Mouse (Mus musculus): ENCODE measurements at regions not wholly inside any gene's neighbourhood (a gene's known extent, or its start where the extent isn't known, plus 50 kb on each side); places are given as distances from the start of the nearest gene placed in this dataset.

DNA sequence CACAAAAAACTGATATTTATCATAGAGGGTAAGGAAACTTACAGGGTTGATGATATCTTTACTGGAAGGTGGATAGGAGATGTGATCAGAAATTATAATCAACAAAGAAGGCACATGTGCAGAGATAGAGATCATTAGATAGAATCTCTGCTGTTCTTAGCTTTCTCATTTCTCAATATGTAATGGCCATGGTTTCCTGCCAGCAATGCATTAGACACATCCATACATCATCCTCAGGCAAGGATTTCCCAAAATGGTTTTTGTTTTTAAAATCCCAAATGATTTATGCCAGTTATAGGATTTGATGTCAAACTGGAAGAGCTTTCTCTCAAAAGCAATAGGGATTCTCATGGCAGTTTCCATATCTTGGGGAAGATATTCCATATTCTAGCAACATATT, 52.0 kb upstream of the C030005K15Rik start:
- DNase-seq (ENCODE audit: low spot score in 2 of 2) = no peak

DNA sequence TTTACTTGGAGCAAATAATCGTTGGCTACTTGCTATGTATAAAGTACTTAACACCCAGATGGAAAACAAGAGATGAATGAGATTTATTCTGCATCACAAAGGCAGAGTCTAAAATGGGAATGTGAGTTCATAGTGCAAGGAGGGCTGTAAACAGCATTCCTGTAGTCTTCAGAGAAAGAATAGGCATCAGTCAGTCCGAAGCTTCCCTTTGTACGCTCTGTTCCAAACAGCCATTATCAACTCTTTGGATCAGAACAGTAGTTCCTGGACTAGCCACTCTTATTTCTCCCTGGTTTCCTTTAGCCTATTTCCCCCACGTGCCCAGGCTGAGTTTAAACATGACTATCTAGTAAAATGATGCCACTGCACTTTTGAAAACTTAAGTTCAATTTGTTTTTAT, 52.8 kb upstream of the C030005K15Rik start:
- no peak for DNase-seq (ENCODE audit: low spot score in 2 of 2)

DNA sequence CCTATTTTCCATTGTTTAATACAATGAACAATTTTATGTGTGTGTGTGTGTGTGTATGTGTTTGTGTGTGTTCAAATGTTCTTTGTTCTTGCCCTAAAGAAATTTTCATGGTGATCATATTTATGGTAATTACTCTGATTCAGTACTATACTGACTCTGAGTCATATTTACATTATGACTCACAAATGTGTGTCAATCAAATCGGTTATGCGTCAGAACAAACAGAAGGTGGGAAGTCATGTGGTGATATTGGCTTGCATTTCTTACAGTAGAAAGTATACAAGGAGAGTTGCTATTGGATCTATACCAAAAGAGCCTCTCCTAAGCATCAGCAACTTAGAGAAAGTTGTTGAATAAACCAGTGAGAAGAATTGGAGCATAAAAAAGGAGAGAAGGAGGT, 67.2 kb upstream of the C030005K15Rik start:
- no peak for DNase-seq (ENCODE audit: low spot score in 2 of 2)

DNA sequence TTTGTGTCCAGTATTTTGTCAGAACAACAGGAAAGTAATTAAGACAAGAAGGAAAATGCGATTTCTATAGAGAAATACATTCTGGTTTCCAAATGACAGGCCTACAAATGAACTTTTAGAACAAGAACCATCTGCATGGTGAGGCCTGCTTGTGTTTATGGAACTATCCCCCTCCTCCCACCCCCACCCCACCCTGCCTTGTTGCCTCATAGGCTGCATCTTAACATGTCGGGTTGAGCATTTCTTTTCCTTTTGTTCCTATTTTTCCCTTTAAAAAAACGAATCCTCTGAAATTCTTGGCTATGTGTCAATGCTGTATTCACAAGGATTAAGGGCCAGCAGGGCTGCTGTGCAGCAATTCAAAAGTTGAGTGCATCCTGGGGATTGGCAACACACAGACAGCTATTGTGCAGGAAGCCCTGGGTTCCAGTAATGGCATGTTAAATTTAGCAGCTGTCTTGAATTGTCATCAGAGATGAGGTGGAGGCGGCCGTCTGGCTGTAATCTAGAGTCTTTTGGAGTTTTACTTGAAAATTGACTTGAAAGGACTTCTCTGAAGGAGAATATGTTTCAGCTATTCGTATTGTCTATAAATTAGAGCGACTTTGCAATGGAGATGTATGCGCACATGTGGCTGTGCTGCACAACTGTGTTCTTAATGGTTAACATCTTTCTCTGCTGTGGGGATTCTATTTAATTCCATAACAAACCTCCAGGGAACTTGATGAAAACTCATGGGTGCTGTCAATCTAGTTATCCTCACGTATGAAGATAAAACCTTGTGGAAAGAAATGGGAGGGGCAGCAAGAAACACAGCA, 75.1 kb upstream of the C030005K15Rik start:
- no peak for DNase-seq (ENCODE audit: low spot score in 2 of 2)

DNA sequence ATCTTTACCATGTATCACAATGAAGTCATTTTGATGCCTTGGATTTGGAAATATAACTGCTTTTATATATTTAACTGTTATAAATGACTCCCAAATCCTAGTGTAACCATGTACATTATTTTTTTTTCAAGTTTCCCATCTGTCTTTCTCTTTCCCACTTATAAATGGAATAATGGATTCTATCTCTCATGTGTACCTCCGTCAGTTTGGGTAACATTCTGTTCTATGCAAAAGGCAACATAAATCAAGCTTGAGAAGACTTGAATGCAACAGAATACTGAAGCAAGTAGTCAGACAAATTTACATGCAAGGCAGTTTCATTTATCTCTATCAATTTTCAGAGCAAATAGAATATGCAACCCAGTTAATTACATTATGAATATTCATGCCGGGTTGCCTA, 81.4 kb upstream of the C030005K15Rik start:
- no peak for DNase-seq (ENCODE audit: low spot score in 2 of 2)

DNA sequence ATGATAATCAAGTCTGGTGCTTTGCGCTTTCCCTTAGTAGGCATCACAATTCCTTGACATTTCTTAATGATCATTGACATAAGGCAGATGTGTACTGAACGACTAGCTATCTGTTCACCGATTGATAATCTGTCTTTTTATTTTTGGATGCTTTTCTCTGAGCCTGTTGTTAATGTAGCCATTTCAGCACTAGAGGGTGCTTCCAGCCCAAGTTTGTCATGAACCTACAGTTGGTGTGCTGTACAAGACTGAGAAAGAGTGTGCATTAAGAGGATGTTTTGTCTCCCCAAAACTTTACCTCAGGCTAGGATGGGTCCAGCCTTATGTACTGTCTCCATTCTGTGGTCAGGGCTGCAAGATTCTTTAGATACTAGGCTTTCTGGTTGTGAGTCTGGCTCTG, 116.0 kb upstream of the C030005K15Rik start:
- DNase-seq (ENCODE audit: low spot score in 2 of 2) = no peak

DNA sequence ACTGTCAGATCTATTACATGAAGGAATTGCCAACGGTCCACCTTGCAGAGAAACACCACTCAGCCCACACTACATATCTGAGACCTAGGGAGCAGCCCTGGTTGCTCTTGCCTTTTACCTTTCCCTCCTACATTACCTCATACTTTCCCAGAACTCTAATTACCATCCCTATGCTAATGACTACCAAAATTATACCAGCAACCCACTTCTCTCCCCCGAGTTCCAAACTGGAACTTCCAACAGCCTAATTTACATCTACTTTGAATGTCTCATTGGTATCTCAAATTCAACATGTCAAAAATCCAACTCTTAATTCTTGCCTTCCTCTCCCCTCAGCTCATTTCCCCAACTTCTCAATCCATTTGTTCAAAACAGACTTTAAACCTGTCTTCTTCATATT, 124.9 kb upstream of the C030005K15Rik start:
- no peak for DNase-seq (ENCODE audit: low spot score in 2 of 2)

DNA sequence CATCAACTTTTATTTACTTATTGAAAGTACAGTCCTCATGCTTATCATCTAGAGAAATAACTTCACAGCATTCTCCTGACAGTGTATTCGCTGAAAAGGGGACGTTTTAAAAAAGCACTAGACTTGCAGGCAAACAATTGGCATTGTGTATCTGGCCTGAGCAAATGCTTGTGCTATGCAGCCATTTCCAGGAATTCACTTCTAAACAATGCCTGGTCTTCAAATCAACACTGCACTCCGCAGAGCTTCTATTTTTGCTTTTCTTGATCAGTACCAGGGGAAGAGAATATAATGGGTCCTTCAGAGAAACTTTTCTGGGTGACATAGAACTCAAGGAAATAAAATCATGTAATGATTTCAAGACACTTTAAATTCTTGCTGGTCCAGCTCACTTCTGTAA, 150.5 kb upstream of the C030005K15Rik start:
- DNase-seq (ENCODE audit: low spot score in 2 of 2) = no peak

DNA sequence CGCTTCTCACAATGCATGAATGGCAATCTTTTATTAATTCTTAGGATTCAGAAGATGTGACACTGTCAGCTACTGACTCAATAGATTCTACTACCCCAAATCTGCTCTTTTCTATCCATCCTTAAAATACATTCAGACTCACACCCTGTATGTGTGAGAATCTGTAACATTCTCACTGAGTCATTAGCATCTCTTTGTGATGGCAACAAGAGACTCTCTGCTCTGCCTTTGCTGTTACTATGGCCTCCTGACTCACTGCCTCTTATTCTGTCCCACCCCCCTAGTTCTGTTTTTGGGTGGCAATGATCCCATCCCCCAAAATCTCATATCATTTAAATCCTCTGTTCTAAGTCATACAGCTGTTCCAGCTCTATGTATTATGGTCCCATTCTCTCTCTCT, 159.5 kb upstream of the C030005K15Rik start:
- no peak for DNase-seq (ENCODE audit: low spot score in 2 of 2)

DNA sequence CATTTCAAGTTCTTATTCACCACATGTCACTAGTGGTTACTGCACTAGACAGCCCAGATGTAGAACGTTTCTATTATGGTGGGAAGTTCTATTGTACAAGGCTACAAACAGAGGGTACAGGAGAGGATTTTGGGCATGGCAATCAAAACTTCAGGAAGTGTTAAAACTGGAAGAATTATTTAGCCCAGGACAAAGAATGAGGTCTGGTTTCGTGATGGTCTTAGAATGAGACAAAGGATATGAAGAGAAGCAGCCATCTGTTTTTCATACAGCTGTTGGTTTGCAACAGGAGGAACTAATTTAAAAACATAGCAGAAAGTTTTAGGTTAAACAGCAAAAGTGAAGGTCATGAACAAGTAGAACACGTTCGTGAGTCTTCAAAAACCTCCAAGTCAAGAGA, 179.2 kb upstream of the C030005K15Rik start:
- DNase-seq (ENCODE audit: low spot score in 2 of 2) = no peak

DNA sequence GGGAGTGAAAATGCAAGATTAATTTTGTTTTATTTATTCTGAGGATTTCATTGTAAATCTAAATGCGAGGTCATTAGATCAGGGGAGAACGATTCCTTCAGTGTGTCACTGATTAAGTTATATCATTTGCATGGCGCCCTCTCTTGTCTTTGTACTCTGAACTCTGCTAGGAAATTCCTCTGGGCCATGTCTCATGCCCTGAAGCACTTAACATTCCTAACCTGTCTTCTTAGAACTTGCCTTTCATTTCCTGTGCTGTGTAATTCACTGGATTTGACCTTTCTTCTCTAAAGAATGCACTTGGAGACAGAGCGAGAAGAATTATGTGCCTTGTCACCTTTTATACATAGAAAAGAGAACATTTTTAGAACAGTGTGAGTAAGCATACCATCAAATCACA, 199.0 kb upstream of the C030005K15Rik start:
- DNase-seq (ENCODE audit: low spot score in 2 of 2) = no peak

DNA sequence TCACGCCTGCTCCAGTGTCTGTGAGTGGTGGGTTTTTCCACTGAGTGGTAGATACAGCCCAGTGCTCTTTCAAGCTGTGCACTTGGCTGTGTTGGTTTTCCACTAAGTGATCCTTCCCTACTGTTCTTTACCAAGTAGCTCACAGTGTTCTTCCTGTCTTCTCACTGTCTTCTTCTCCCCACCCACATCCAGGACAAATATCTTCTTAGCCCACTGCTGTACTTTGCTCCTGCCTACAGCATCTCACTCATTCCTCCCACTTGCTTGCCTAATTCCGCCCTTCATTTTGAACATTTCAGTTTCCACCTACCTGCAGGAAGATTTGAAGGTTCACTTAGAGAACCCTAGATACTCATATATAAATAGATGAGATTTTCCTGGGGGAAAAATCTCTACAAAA, 213.8 kb upstream of the C030005K15Rik start:
- DNase-seq (ENCODE audit: low spot score in 2 of 2) = no peak

DNA sequence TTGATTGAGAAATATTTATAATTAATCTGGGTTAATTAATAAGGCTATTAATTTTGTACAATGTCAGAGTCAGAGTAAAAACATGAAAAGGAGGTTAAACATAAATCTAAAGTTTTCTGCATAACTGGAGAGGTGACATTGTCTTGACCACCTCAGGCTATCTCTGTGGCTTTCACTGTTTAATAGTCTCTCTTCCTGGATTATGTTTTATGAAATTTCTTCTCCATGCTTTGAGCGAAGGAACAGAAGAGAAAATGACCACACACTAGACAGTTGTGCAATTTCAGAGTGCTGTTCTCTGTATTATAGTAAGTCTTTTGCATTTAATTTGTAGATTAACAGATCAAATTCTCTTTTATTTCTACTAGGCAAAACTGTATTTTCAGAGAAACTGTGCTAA, 239.3 kb upstream of the C030005K15Rik start:
- no peak for DNase-seq (ENCODE audit: low spot score in 2 of 2)

DNA sequence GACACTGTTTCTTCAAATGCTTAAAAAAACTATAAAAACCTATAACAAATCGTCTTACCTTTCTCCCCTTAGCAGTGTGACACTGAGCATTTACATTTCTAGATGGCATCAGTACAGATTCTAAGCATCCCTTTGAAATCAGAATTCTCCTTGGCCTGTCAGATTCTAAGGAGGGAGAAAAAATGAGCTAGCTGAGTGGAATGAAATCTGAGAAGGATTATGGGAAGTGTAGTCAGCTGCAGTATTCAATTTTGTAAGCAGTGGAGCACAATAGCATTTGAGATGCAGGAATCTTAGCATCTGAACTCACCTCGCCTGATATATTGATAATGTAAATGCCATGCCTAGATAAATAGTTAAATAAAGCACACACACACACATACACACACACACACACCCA, 240.4 kb upstream of the C030005K15Rik start:
- no peak for DNase-seq (ENCODE audit: low spot score in 2 of 2)

DNA sequence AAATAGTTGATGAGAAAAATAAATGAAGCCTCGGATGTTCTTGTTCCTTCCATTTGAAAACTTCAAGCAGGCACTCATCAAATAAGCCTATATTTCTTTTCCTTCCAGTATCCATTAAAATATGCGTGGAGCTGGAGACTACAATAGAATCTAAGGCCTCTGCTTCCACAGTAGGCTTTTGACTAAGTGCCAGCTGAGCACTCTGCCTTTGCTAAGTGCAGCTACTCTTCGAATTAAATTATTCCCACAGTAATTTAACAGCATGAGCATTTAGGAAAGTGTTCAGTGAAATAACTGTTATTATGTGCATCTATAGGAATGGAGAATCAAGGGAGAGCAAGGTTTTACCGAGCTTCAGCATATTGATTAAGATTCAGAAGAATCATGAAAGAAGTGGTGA, 280.5 kb upstream of the C030005K15Rik start:
- no peak for DNase-seq (ENCODE audit: low spot score in 2 of 2)

DNA sequence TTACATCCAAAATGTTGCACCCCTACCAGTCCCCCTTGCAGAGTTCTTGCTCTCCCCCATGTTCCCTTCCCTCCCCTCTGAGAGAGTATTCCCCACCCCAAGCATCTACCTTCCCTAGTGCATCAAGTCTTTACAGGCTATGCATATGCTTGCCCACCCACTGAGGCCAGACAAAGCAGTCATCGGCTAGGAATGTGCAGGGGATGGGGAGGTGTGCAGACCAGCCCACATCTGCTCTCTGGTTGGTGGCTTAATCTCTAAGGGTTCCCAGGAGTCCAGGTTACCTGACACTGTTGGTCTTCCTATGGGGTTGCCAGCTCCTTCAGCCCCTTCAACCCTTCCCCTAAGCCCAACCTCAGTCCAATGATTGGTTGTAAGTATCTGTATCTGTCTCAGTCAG, 281.8 kb upstream of the C030005K15Rik start:
- DNase-seq (ENCODE audit: low spot score in 2 of 2) = no peak

DNA sequence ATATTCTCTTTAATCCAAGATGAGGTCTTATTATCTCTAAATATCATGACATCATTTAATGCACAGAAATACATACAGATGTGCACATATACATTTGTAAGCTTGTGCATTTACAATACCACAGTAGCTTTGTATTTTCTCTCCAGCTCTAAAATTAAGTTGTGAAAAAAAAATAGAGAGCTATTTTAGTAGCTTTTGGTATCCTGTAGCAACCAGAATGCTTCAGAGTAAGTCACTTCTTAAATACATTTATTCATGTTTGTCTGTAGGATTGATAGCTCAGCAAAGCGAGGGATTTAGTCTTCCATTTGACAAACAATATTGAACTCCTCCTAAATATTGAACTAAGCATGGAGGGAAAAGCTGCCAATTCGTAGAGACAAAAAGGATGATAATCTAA, 286.4 kb upstream of the C030005K15Rik start:
- DNase-seq (ENCODE audit: low spot score in 2 of 2) = no peak

DNA sequence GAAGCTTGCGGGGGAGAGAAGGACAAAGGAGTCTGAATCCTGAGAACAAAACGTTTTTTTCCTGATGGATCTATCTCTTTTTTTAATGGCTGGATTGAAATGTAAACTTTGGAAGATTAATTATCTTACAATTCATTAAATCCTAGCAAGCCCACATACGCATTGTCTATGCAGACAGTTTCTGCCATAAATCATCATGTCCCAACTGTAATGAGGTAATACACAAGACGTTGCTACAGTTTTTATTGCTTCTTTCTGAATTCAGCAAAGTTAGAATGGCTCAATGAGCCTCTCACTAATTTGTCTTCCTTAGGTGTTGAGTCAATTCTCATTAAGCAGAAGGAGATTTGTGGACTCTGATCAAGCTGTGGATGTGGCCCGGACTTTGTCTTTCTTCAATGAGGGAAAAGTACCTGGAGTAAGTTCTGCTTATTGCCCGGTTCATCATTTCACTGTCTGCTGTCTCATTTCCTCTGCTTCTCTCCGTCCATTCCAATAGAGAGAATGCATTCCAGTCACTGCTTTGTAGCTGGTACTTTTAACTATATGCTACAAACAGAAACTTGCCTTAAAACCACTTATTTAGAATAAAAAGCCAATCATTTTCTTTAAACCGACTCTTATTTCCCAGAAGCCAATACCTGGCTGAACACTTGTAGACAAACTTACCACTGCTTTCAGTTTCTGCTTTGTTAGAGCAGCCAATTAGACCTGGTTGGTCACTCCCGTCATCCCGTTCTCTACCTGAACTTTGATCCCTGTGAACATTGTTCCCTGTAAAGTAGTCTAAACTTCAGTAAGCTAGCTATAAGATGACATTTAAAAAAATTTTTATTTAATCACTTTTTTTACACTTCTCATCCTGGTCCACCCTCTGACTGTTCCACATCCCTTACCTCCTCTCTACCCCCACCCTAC, 288.7 kb upstream of the C030005K15Rik start:
- no peak for DNase-seq (ENCODE audit: low spot score in 2 of 2)

DNA sequence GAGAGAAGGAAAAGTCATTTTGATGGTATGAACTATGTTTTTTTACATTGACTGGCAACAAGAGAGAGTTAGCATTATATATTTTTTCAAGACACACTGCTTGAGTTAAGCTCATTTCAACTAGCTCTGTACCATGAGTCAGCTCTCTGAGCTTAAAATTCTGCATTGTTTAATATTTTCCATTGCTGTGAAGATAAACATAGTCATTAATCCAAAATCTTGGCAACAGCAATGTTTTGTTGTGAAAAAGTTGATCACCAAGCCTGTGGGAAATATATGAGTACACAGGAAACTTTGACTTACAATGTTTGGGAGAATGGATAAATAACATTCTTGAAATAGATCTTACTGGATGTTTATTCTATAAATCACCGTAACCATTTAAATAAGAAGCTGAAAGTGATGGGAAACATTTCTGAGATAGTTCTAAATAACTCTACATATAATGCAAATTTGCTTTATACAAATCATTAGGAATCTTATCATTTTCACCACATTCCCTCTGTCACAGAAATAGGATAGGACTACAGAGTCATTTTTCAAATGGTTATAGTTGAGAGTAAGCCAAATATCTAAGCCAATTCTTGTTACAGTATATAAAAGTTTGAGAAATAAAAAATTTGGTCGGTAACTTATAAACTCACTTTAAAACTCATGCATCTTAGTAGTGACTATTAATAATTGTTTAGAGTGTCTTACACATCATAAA, 290.2 kb upstream of the C030005K15Rik start:
- no peak for DNase-seq (ENCODE audit: low spot score in 2 of 2)

DNA sequence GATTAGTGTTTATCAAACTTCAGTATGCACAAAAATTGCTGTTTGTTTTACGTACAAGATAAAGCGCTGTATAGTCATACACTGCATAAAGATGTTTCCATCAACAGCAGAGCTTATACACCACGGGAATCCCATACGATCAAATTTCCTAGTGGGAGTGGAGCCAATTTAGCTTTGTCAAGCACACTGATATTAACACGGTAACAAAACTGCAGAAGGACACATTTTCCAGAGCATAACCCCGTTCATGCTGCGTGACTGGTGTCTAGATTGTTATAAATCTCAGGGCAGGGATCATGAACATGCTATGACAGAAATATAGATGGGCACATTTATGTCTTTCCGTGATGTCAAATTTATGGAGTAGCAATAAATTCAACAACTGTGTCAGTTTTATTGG, 302.6 kb upstream of the C030005K15Rik start:
- no peak for DNase-seq (ENCODE audit: low spot score in 2 of 2)

DNA sequence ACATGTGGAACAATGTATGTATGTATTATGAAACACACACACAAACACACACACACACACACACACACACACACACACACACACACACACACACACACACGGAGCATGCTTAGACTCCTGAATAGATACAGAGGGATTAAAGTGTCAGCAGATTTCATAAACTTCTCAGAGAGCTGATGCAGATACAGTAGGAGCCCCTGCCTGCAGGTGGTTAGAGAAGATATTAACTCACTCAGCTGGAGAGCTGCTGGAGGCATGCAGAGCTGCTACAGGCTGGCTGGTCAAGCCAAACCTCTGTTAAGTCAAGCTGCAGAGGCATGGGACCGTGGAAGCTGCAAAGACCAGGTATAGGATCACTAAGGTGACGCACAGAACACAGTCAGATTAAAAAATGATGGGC, 303.1 kb upstream of the C030005K15Rik start:
- no peak for DNase-seq (ENCODE audit: low spot score in 2 of 2)

DNA sequence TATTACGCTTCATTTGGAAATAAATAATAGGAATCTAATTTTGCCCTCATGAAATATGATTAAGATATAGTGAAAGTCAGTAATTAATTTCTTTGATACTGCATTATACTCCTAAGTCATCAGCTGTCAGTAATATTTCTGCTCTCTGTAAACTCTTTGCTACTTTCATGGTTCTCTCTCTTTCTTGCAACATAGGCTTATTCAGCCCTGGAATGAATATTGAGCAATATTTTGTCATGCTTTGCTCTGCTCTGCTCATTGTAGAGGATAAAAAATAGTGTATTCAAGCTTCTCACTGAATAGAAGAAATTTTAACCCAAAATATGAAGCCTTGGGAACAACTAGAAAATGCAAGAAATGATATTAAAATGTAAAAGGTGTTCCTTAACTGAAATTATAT, 306.1 kb upstream of the C030005K15Rik start:
- no peak for DNase-seq (ENCODE audit: low spot score in 2 of 2)
